Mouse (Mus musculus) lung, postnatal 4 days (tissue): ENCODE data around the gene Nox4.
A peak's percentile ranks its signal among the peaks of the same experiment; 100 is the strongest.

Experiments
- DNase-seq, 2 experiments: peaks; one replicate each; pipeline ENCODE4 v3.0.0; 2021

Nox4 gene

GRCm38 (mm10) chr7:87374322-87374721 is 128.4 kb downstream of the Nox4 start:
- no peak for DNase-seq

- DNase-seq = no peak
Measured at GRCm38 (mm10) chr7:87374935-87375334, 129.0 kb downstream of the Nox4 start.

GRCm38 (mm10) chr7:87397023-87397422 is 151.1 kb downstream of the Nox4 start:
- no peak for DNase-seq

GRCm38 (mm10) chr7:87411373-87411772 is 165.5 kb downstream of the Nox4 start:
- peak; percentile 9 to 19 for DNase-seq

- no peak for DNase-seq
Measured at GRCm38 (mm10) chr7:87413271-87413670, 167.4 kb downstream of the Nox4 start.
